ENCODE assay signal across 9 mouse cellular contexts in genomic region chr3:51796838-51797237, GRCm38 (mm10).
DNase-seq lines count a peak whose midpoint lies in the region; ATAC-seq and TF ChIP-seq lines count a peak whose summit lies in the region.
"Had no signal": no experiment of that assay in that cellular context is flagged by ENCODE, and none has a peak within 500 bp of the region (broad histone marks: within the 10 kb centered on the region; RNA-seq: fewer than 3 reads in every experiment).

No protein-coding gene starts in this region.

- no peak overlapping the region for H3K9ac ChIP-seq in liver, adult 2 months (ENCODE audit: low read depth, low read length)
- H3K9ac ChIP-seq in kidney, postnatal 0 days (ENCODE audit: low read depth, low read length), result no peak overlapping the region
- H3K9ac ChIP-seq in midbrain, embryonic 16.5 days (ENCODE audit: low read depth, low read length), result no peak overlapping the region

- H3K27ac ChIP-seq in liver, adult 2 months (replicated peaks; ENCODE audit: insufficient read depth, low read depth, low read length), result no peak overlapping the region
- H3K27ac ChIP-seq in kidney, postnatal 0 days, result 0 out of 2 replicates have a peak overlapping the region, but pooled peaks have one; percentile 25
- peak overlapping the region; percentile 30 for H3K27ac ChIP-seq in midbrain, embryonic 16.5 days (ENCODE audit: low read length)

- H3K27me3 ChIP-seq in liver, adult 2 months (ENCODE audit: control insufficient read depth, insufficient read depth, low read length), result no peaks in the 10 kb centered on the region
- H3K27me3 ChIP-seq in kidney, postnatal 0 days (ENCODE audit: insufficient read depth, low read length), result no peaks in the 10 kb centered on the region
- H3K27me3 ChIP-seq in midbrain, embryonic 16.5 days (ENCODE audit: control insufficient read depth, insufficient read depth, low read depth, low read length), result no peaks in the 10 kb centered on the region

- H3K4me2 ChIP-seq in kidney, postnatal 0 days (ENCODE audit: low read length), result peak overlapping the region; percentile 32; the same call in 1 of the 2 replicates
- peak overlapping the region; percentile 19; the same call in 1 of the 2 replicates for H3K4me2 ChIP-seq in midbrain, embryonic 16.5 days (ENCODE audit: low read length)

- H3K79me2 ChIP-seq in liver, adult 2 months (ENCODE audit: control insufficient read depth, insufficient read depth, low read length), result no peaks in the 10 kb centered on the region

- no peak for TF ChIP-seq CTCF in liver, adult 2 months (IDR thresholded peaks at IDR 0.05; ENCODE audit: low read depth, low read length)
- TF ChIP-seq CTCF in kidney, postnatal 0 days (IDR thresholded peaks at IDR 0.05; ENCODE audit: low read depth), result no peak

- peak; percentile 37 for DNase-seq in liver, adult 2 months (ENCODE audit: extremely low read depth, low read depth, low spot score)
- DNase-seq in liver, result no peak
- DNase-seq in kidney, postnatal 0 days (ENCODE audit: low spot score), result peak; percentile 74
- no peak for DNase-seq in spleen, postnatal 14 days (ENCODE audit: low spot score in 2 of 2)
- DNase-seq in layer of hippocampus, adult 11-12 months (ENCODE audit: low spot score), result no peak
- no peak for DNase-seq in layer of hippocampus, postnatal 36 days

- 0 out of 2 replicates have a peak, but pooled peaks cover 3% of the 10 kb centered on the region for H3K4me1 ChIP-seq in liver, adult 2 months (ENCODE audit: control insufficient read depth, insufficient read depth, low read length)
- H3K4me1 ChIP-seq in kidney, postnatal 0 days (replicated peaks; ENCODE audit: insufficient read depth, low read length), result peaks cover 24% of the 10 kb centered on the region; the same call in 1 of the 2 replicates
- peaks cover 13% of the 10 kb centered on the region for H3K4me1 ChIP-seq in midbrain, embryonic 16.5 days (ENCODE audit: control insufficient read depth, insufficient read depth, low read length)

- ATAC-seq in granulocyte monocyte progenitor cell, adult 5-6 weeks (replicated peaks; ENCODE audit: poor library complexity, severe bottlenecking), result peak; percentile 64
- no peak; the same call in 1 of the 2 replicates for ATAC-seq in kidney, postnatal 0 days (replicated peaks; ENCODE audit: low FRiP score, low read depth)
- ATAC-seq in midbrain, embryonic 16.5 days, result 0 out of 2 replicates have a peak, but pooled peaks have one; percentile 9

- no peak for TF ChIP-seq POLR2A in liver, adult 2 months (IDR thresholded peaks at IDR 0.05; ENCODE audit: extremely low read depth, insufficient read depth, low read length)

- WGBS in liver, adult 2 months, result 64% methylated on average over 6 of the region's 6 CpGs
- 15% methylated on average over 6 of the region's 6 CpGs for WGBS in kidney, postnatal 0 days
- WGBS in midbrain, embryonic 16.5 days, result 51% methylated on average over 6 of the region's 6 CpGs

- no peak overlapping the region for H3K4me3 ChIP-seq in liver, adult 2 months (ENCODE audit: insufficient read depth, low read depth, low read length)
- no peak overlapping the region for H3K4me3 ChIP-seq in kidney, postnatal 0 days (replicated peaks; ENCODE audit: low read depth, low read length)
- no peak overlapping the region for H3K4me3 ChIP-seq in midbrain, embryonic 16.5 days (ENCODE audit: low read depth, low read length)

- H3K36me3 ChIP-seq in liver, adult 2 months (ENCODE audit: control insufficient read depth, insufficient read depth, low read length), result no peaks in the 10 kb centered on the region
- no peaks in the 10 kb centered on the region for H3K36me3 ChIP-seq in kidney, postnatal 0 days (ENCODE audit: insufficient read depth, low read length)
- H3K36me3 ChIP-seq in midbrain, embryonic 16.5 days (ENCODE audit: control insufficient read depth, insufficient read depth, low read length), result no peaks in the 10 kb centered on the region
- H3K36me3 ChIP-seq: G1E had no signal

- no peaks in the 10 kb centered on the region for H3K9me3 ChIP-seq in kidney, postnatal 0 days (replicated peaks; ENCODE audit: low read length)
- H3K9me3 ChIP-seq in midbrain, embryonic 16.5 days (replicated peaks; ENCODE audit: control insufficient read depth, low read length, poor library complexity, severe bottlenecking), result no peaks in the 10 kb centered on the region
- H3K9me3 ChIP-seq: G1E had no signal

Comparison
In these comparisons a context has a peak if more than half of its experiments do, and no peak if none do; other contexts are left out.
1. DNase-seq: peak in liver, adult 2 months (single experiment) and kidney, postnatal 0 days (single experiment); none in liver (single experiment), spleen, postnatal 14 days (0 of 2), layer of hippocampus, adult 11-12 months (single experiment) and layer of hippocampus, postnatal 36 days (0 of 2).